Mouse (Mus musculus) stomach, embryonic 14.5 days (tissue): Measurements from ENCODE around the gene Lonrf2. TPM values are rescaled to one million over a fixed set of nuclear protein-coding genes. Genes with fewer than 3 reads are reported as not detected.

Experiments used
- ATAC-seq: fragments of 200-750 bp; cut with Nextera tagmentation; 2 replicates; pipeline ENCODE4 v1.8.0; 2017; ENCODE audit warnings: low read depth, moderate TSS enrichment; ENCODE audit not compliant: insufficient number of reproducible peaks, insufficient read depth, low FRiP score
- H3K27ac ChIP-seq: fragments of 300-500 bp; sonication (generic); 2 replicates; pipeline ENCODE4 v1.5.1; 2014; ENCODE audit warnings: mild to moderate bottlenecking, low read length, moderate library complexity, mixed read lengths
- H3K27me3 ChIP-seq: fragments of 300-500 bp; sonication (generic); 2 replicates; pipeline ENCODE4 v1.6.1; 2014; ENCODE audit warnings: low read length, control low read depth, mixed read lengths; ENCODE audit not compliant: control insufficient read depth, insufficient read depth
- H3K36me3 ChIP-seq: fragments of 300-500 bp; sonication (generic); 2 replicates; pipeline ENCODE4 v1.6.1; 2014; ENCODE audit warnings: mild to moderate bottlenecking, control low read depth, low read length, moderate library complexity, mixed read lengths; ENCODE audit not compliant: control insufficient read depth, insufficient read depth
- H3K4me1 ChIP-seq: fragments of 300-500 bp; sonication (generic); 2 replicates; pipeline ENCODE4 v1.6.1; 2014; ENCODE audit warnings: low read length, control low read depth, mixed read lengths; ENCODE audit not compliant: control insufficient read depth, insufficient read depth
- H3K4me2 ChIP-seq: fragments of 300-500 bp; sonication (generic); replicated peaks from 2 replicates; pipeline ENCODE4 v1.6.1; 2014; ENCODE audit warnings: low read depth, low read length, control low read depth
- H3K4me3 ChIP-seq: fragments of 300-500 bp; sonication (generic); 2 replicates; pipeline ENCODE4 v1.5.1; 2014; ENCODE audit warnings: low read depth, low read length, control low read depth
- H3K9ac ChIP-seq: fragments of 300-500 bp; sonication (generic); replicated peaks from 2 replicates; pipeline ENCODE4 v1.6.1; 2014; ENCODE audit warnings: low read depth, mild to moderate bottlenecking, control low read depth, low read length, moderate library complexity, mixed read lengths
- H3K9me3 ChIP-seq: fragments of 300-500 bp; sonication (generic); 2 replicates; pipeline ENCODE4 v1.6.1; 2016; ENCODE audit warnings: low read depth, low read length, control low read depth; ENCODE audit not compliant: control insufficient read depth
- WGBS: fragments of 180-500 bp; shearing (Covaris S2); extraction: QIAGEN DNeasy Blood & Tissue Kit; methylation state at CpG from one replicate; pipeline ENCODE4 v1.1.7; 2014; 5-methylcytosine and 5-hydroxymethylcytosine counted together
- polyA plus RNA-seq: library from polyadenylated mRNA; unstranded; fragments of >200 nt; fragmentation: Nextera tagmentation; extraction: Ambion mirVana; gene quantifications from 2 replicates; pipeline ENCODE4 v1.2.1, GENCODE M21; 2014

Lonrf2 gene
- polyA plus RNA-seq = 2.0 and 2.2 TPM in 2 replicates

GRCm38 (mm10) chr1:38836477-38836872 is at the start of gene Lonrf2:
Gene Lonrf2, minus strand, starts transcription at chr1:38836711.
- Histone ChIP-seq H3K27me3 (no peaks in the 10 kb centered on the region), H3K9ac (peak within 1 kb of the TSS; percentile 69), H3K27ac (no peak within 1 kb of the TSS), H3K4me1 (no peaks in the 10 kb centered on the region), H3K36me3 (no peaks in the 10 kb centered on the region), H3K4me2 (peak within 1 kb of the TSS; percentile 99), H3K9me3 (no peaks in the 10 kb centered on the region), H3K4me3 (peak within 1 kb of the TSS; percentile 65)
- WGBS = under 1% methylated on average over 47 of the region's 47 CpGs
- ATAC-seq = peak; percentile 48; the same call in 1 of the 2 replicates

- ATAC-seq = no peak
- Histone ChIP-seq H3K9ac (no peak overlapping the region), H3K27ac (no peak overlapping the region), H3K4me3 (no peak overlapping the region), H3K36me3 (no peaks in the 10 kb centered on the region), H3K9me3 (no peaks in the 10 kb centered on the region), H3K27me3 (no peaks in the 10 kb centered on the region), H3K4me2 (no peak overlapping the region), H3K4me1 (no peaks in the 10 kb centered on the region)
- 72% methylated on average over 2 of the region's 2 CpGs for WGBS
These were observed 49.4 kb upstream of the Lonrf2 start for GRCm38 (mm10) chr1:38885956-38886355.

DNA sequence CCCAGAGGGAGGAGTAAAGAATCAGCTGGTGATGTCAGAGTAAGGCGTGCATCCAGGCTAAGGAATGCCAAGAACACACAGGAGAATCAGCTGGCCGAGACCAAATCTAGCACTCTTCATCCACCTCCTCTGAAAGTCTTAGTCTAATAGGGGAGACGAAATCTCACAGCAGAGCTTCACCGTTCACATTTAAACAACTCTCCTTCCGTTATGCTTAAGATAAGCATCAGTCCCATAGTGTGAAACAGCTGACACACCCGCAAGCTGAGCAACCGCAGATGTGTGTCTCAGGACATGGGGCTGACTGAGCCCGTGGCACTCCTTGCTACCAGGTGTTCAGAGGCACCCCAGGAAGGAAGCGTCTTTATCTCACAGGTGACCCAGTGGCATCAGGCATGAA is 47.3 kb upstream of the Lonrf2 start:
- H3K9ac ChIP-seq = no peak overlapping the region
- no peak overlapping the region for H3K27ac ChIP-seq
- H3K9me3 ChIP-seq = no peaks in the 10 kb centered on the region
- H3K36me3 ChIP-seq = no peaks in the 10 kb centered on the region
- H3K4me2 ChIP-seq = no peak overlapping the region
- 72% methylated on average over 9 of the region's 9 CpGs for WGBS
- no peak for ATAC-seq
- no peak overlapping the region for H3K4me3 ChIP-seq
- H3K4me1 ChIP-seq = no peaks in the 10 kb centered on the region
- no peaks in the 10 kb centered on the region for H3K27me3 ChIP-seq

DNA sequence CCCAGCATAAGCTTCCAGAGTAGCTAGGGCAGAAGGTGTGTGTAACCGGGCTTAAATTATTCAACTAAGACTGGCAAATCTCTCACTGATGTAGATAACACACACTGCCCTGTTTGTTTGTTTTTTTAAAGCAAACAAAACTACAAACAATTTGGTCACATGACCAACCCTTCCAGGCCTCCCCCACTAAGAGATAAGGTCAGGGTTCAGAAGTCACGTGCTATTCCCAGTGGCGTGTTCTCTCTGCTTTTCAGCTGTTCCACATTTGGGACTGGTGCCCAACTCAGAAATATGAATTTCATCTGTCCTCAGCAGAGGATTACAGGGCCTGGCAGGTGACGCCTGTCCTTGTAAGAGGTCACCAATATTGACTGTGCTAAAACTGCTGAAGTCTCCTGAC is 46.2 kb upstream of the Lonrf2 start:
- Histone ChIP-seq H3K4me1 (no peaks in the 10 kb centered on the region), H3K27me3 (no peaks in the 10 kb centered on the region)
- WGBS = 84% methylated on average over 4 of the region's 4 CpGs

DNA sequence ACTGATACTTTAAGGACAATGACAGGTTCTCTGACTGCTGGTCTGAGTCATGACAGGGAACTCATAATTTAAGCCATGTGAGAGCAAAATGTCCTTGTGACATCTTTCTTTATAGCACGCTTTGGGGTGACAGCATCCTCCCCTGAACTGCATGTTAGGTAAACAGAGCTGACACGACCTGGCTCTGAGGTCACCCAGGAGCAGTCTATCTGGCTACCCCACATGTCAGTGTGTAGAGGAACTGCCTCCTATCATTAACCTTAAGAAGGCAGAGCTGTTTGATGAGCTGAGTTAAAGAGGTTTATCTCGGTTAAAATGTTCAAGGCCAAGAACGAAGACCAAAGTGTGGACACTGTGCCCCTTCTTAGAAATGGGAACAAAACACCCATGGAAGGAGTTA is 44.9 kb upstream of the Lonrf2 start:
- no peak overlapping the region for H3K4me2 ChIP-seq
- H3K36me3 ChIP-seq = no peaks in the 10 kb centered on the region
- no peaks in the 10 kb centered on the region for H3K4me1 ChIP-seq
- WGBS = 45% methylated on average over 4 of the region's 4 CpGs
- H3K9me3 ChIP-seq = no peaks in the 10 kb centered on the region
- no peak overlapping the region for H3K9ac ChIP-seq
- H3K4me3 ChIP-seq = no peak overlapping the region
- no peak for ATAC-seq
- no peaks in the 10 kb centered on the region for H3K27me3 ChIP-seq
- no peak overlapping the region for H3K27ac ChIP-seq

More for the DNA sequence above, 46.2 kb upstream of the Lonrf2 start:
- Histone ChIP-seq H3K36me3 (no peaks in the 10 kb centered on the region), H3K4me3 (no peak overlapping the region), H3K9me3 (no peaks in the 10 kb centered on the region), H3K4me2 (no peak overlapping the region), H3K9ac (no peak overlapping the region), H3K27ac (no peak overlapping the region)
- no peak for ATAC-seq

DNA sequence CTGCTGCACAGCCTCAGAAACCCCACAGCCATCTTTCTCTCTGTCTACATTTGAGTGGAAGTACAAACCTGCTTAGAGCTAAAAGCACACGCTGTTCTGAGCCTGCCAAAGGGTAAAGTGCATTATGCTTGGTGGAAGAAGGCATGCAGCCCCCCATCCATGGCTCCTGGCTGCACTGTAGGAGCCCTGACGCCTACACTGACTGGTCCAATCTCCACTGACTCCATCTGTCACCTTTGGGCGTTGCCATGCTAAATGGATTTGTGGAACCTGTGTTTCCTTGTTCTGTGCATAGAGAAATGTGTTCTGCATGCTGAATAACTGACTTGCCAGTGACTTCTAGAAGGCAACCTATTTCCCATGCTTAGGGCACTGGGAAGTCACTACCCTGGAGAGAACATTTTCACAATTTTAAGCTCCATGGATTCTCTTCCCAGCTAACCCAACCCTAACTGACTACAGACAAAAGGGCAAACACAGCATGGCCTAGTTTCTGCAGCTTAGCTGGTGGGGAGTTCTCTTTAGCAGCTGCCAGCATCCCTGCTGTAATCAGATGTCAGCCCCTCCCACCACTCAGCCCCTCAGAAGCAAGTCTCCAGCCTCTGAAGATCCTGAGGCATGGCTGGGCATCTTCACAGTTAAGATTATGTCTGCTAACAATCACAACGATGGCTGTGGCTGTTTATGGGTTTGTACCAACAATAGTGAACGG is 40.3 kb upstream of the Lonrf2 start:
- H3K9me3 ChIP-seq = no peaks in the 10 kb centered on the region
- H3K36me3 ChIP-seq = no peaks in the 10 kb centered on the region
- H3K4me3 ChIP-seq = no peak overlapping the region
- no peaks in the 10 kb centered on the region for H3K27me3 ChIP-seq
- no peak overlapping the region for H3K27ac ChIP-seq
- H3K9ac ChIP-seq = no peak overlapping the region
- 49% methylated on average over 5 of the region's 5 CpGs for WGBS
- no peaks in the 10 kb centered on the region for H3K4me1 ChIP-seq
- no peak overlapping the region for H3K4me2 ChIP-seq
- ATAC-seq = no peak

DNA sequence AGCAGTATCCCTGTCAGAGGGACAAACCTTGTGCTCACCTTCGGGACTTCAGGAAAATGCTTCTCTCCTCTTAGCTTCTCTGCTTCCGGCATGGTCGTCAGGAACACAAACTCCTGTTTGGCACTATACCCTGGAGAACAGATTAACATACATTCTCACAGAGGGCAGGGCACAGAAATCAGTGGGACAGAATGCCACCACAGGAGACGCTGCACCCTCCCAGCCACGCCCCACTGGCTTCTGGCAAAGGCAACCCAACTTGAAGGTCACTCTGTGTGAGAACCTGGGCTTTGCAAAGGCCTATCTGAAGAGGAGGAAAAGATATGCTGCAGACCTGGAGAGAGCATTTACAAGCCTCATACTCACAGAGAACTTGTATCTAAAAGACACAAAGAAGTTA is 37.4 kb upstream of the Lonrf2 start:
- ATAC-seq = no peak
- H3K4me2 ChIP-seq = no peak overlapping the region
- no peak overlapping the region for H3K9ac ChIP-seq
- no peaks in the 10 kb centered on the region for H3K36me3 ChIP-seq
- no peak overlapping the region for H3K27ac ChIP-seq
- 0 out of 2 replicates have a peak, but pooled peaks cover 3% of the 10 kb centered on the region for H3K4me1 ChIP-seq
- WGBS = 82% methylated on average over 5 of the region's 5 CpGs
- no peak overlapping the region for H3K4me3 ChIP-seq
- H3K9me3 ChIP-seq = no peaks in the 10 kb centered on the region
- H3K27me3 ChIP-seq = no peaks in the 10 kb centered on the region

- WGBS = 94% methylated on average over 6 of the region's 6 CpGs
- H3K27me3 ChIP-seq = no peaks in the 10 kb centered on the region
- H3K4me2 ChIP-seq = no peak overlapping the region
- ATAC-seq = no peak
- H3K27ac ChIP-seq = no peak overlapping the region
- no peaks in the 10 kb centered on the region for H3K36me3 ChIP-seq
- 0 out of 2 replicates have a peak, but pooled peaks cover 3% of the 10 kb centered on the region for H3K4me1 ChIP-seq
- no peak overlapping the region for H3K4me3 ChIP-seq
- no peak overlapping the region for H3K9ac ChIP-seq
- H3K9me3 ChIP-seq = no peaks in the 10 kb centered on the region
These were observed 35.3 kb upstream of the Lonrf2 start for GRCm38 (mm10) chr1:38871834-38872233.
